Mouse (Mus musculus): ENCODE measurements around the gene Rftn1.

DNA sequence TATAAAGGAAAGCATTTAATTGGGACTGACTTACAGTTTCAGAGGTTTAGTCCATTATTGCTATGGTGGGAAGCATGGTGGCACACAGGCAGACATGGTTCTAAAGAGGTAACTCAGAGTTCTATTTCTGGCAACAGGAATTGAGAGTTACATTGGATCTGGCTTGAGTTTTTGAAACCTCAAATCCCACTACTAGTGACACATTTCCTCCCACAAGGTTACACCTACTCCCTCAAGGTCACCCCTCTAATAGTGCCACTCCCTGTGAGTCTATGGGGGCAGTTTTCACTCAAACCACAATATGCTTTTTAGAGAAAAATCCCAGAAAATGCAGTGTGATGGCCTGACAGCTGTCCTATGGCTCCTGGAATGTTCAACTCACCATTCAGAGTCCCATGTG is 231.5 kb downstream of the Rftn1 start:
- TF ChIP-seq MAFK (IDR thresholded peaks at IDR 0.05; ENCODE audit: insufficient replicate concordance, low read length), result no peak
- no peak for TF ChIP-seq CTCF (conservative IDR thresholded peaks at IDR 0.05 in 1 of 2, IDR thresholded peaks at IDR 0.05 in 1 of 2; ENCODE audit: low read depth in 2 of 2, low read length in 2 of 2)
- no peak for TF ChIP-seq POLR2A (IDR thresholded peaks at IDR 0.05; ENCODE audit: low read depth, low read length)
- TF ChIP-seq RAD21 (IDR thresholded peaks at IDR 0.05; ENCODE audit: low read depth, low read length), result no peak
- no peak for TF ChIP-seq CHD1 (IDR thresholded peaks at IDR 0.05; ENCODE audit: low read depth, low read length)
- TF ChIP-seq NELFE (IDR thresholded peaks at IDR 0.05; ENCODE audit: low read depth, low read length), result no peak
